Mouse (Mus musculus): ENCODE measurements at regions not wholly inside any gene's neighbourhood (a gene's known extent, or its start where the extent isn't known, plus 50 kb on each side); places are given as distances from the start of the nearest gene placed in this dataset.

DNA sequence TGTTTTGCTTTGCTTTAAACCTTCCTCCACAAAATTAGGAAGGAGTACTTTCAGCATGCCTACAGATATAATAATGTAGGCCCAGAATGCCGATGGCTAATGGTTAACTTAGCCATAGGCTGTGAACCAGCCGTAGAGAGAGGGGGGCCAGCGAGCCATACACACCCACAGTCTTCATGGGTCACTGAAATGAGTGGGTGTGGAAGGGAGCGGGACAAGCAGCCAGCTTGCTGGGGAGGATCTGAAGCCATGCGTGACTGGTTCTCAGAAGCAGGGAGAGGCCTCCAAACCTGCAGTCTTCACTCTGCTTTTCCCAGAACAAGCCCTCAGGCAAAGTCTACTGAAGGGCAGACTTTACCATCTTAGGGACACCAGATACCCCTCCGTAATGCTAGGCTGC is 50.8 kb upstream of the Ptpn13 start:
- no peak for ATAC-seq

DNA sequence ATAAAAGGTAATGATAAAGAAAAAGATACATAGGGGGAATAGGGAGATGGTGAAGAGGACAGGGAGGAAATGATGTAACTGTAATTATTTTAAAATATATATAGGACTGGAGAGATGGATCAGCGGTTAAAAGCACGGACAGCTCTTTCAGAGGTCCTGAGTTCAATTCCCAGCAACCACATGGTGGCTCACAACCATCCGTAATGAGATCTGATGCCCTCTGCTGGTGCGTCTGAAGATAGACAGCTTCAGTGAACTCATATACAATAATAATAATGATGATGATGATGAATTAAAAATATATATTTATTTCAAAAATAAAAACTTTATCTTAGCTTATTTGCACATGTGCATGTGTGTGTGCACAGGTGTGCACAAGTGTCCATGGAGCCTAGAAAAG is 51.9 kb upstream of the Ptpn13 start:
- ATAC-seq, result no peak

GRCm38 (mm10) chr5:103370456-103370855 is 54.5 kb upstream of the Ptpn13 start:
- ATAC-seq, result no peak

DNA sequence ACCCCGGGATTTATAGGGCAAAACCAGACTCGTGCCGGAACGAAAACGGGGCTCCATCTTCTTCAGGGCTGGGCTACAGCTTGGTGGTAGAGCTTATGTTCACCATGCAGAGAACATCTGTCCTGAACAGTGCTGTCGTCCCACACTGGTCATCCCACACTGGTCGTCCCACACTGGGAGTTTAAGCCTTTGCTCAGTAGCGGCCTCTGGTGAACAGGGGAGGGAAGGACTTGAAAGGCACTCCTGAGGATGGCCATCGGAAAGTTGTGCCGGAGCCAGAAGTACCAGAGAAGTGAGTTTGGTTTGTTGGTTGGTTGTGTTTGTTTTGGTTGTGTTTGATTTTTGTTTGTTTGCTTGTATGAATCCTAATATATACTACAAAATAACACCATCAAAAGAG is 56.0 kb upstream of the Ptpn13 start:
- ATAC-seq, result no peak

GRCm38 (mm10) chr5:103367201-103367671 is 57.8 kb upstream of the Ptpn13 start:
- ATAC-seq, result peak; percentile 72

- no peak for ATAC-seq
These were observed 59.1 kb upstream of the Ptpn13 start for GRCm38 (mm10) chr5:103365700-103366448.

- ATAC-seq, result no peak
These were observed 59.9 kb upstream of the Ptpn13 start for GRCm38 (mm10) chr5:103364791-103365699.

GRCm38 (mm10) chr5:103360775-103361247 is 64.2 kb upstream of the Ptpn13 start:
- ATAC-seq, result peak; percentile 69

GRCm38 (mm10) chr5:103360360-103360759 is 64.6 kb upstream of the Ptpn13 start:
- peak; percentile 87 for ATAC-seq

DNA sequence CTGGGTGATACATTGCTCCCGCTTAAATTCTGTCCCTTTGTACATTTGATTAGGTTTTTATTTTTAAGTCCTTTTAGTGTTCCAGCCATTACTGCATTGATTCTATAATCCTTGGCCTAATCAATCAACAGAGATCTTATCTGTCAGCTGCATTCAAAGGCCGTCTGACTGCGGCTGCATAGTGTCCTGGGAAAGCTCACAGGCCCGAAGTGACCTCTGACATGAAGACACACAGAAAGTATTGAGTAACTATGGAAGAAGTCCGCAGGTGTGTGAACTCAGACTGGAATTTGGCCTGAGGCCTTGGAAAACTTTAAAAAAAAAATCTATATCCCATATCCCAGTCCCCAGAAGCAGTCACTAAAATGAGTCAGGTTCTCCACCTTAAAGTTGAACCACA is 67.4 kb upstream of the Ptpn13 start:
- ATAC-seq, result no peak

DNA sequence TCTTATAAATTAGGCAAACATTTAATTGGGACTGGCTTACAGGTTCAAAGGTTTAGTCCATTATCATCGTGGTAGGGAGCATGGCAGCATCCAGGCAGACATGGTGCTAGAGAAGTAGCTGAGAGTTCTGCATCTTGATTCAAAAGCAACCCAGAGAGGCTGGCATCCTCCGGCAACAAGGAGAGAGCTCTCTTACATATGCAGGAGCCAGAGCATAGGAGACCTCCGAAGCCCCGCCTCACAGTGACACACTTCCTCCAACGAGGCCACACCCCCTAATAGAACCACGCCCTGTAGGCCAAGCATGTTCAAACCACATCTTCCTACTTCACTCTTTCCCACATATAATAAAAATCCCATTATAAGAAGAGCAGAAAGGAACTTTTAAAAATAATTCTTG is 68.5 kb upstream of the Ptpn13 start:
- ATAC-seq, result no peak

- peak; percentile 35 for ATAC-seq
These were observed 69.4 kb upstream of the Ptpn13 start for GRCm38 (mm10) chr5:103355372-103356300.

DNA sequence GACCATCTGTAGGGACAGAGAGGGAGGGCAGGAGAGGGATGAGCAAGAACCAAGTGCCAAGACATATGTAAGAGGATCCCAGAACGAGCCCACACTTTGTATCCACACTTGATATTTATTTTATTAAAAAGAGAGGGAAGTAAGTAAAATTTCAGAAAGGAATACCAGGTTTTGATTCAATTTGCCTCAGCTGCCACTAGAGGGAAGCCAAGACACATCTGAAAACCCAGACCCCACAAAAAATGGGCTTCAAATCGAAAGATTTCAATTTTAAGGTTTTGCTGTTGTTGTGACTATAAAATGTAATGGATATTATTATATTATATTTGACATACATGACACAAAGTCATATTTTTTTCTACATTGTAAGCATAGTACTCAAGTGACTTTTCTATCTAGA is 81.1 kb upstream of the Ptpn13 start:
- no peak for ATAC-seq

- no peak for ATAC-seq
These were observed 83.5 kb upstream of the Ptpn13 start for GRCm38 (mm10) chr5:103341456-103341855.

GRCm38 (mm10) chr5:103340626-103341025 is 84.4 kb upstream of the Ptpn13 start:
- ATAC-seq, result no peak

- no peak for ATAC-seq
These were observed 88.1 kb upstream of the Ptpn13 start for GRCm38 (mm10) chr5:103336689-103337490.

DNA sequence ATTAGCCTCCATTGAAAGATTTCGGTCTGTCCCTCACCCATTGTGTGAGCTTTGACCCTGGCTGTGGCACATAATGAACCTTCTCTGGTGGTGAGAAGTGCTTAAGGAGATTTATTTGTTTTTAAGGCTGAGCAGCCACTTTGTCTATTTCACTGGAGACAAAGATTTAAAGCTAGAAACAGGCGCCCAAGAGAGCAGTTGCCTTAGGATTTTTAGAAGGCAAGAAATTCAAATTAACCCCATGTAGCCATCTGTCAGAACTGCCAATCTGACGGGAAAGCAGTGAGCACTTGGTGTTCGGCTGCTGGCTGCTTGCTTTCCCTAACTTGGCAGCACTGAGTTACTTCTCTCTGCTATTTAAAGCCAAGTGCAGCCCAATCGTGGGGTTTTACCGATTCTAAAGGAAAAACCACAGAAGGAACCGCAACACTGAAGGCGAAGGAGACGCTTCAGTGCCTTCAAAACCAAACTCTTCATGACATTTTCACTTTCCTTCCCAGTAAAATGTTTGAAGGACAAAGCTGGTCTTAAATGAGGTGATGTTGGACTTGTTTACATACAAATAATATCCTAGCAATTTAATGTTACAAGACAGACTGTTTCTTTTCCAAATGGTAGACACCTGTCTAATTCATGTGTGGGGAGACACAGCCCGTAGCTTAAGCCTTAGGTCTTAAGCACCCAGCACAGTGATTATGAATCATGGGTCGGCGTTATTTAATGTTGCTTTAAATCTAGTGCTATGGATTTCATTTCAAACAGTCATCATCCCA is 88.9 kb upstream of the Ptpn13 start:
- ATAC-seq, result no peak

DNA sequence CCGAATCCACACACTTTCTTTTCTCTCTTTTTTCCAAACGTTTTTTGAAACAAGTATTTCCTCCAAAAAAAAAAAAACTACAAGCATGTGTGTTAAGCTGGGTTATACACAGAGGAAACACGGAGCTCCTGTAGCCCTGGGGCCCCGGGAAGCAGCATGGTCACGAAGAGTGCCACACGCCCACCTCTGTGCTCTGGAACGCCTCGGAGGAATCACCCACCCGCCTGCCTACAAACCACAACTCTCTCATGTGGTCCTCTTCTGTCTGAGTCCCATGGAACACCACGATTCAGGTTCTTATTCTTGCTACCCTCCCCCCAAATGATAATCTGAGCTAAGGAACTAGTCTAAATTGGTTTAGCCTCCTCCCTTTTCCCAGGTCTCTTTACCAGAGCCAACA is 98.6 kb upstream of the Ptpn13 start:
- no peak for ATAC-seq

DNA sequence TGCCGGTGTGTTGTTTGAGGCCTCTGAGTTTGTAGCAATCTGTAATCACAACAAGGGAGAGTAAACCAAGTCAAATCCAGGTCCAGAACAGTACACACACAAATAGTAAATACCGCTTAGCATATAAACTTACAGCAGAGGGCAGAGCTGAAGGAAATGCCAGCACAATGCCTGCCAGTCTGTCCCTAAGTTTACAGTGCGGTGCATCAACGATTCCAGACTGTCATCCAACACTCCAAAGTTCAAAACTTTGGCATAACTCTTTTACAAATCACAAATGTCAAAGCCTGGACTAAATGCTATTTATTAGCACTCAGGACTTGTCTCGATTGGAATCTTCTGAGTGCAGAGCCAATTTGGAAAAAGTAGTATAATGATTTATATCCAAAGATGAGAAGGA is 104.7 kb upstream of the Ptpn13 start:
- no peak for ATAC-seq

GRCm38 (mm10) chr5:103309806-103310525 is 98.8 kb upstream of the Mapk10 start:
- no peak for ATAC-seq
